Mouse (Mus musculus): ENCODE data around the gene Arhgap21.

The Arhgap21 gene

DNA sequence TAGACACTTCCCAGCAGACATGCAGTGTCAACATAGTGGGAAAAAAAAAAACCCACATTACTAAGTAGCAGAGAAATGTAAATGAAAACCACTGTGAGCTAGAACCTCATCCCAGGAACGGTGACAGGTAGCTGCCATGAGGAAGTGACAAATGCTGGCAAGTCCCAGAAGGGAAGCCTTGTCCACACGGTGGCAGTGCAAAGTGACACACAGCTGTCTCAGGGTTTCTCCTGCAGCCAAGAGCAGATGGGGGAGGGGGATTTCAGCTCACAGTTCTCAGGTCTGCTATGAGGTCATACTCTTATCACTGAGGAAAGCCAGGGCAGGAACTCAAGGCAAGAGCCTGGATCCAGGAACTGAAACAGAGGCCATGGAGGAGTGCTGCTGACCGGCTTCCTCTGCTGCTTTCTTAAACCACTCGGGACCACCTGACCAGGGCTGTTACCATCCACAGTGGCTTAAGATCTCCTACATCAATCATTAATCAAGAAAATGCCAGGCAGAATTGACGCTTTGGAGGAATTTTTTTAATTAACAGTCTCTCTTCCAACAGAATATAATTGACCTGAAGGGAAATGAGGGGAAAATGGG is 74.5 kb downstream of the Arhgap21 start:
- no peak for DNase-seq (ENCODE audit: low spot score)

DNA sequence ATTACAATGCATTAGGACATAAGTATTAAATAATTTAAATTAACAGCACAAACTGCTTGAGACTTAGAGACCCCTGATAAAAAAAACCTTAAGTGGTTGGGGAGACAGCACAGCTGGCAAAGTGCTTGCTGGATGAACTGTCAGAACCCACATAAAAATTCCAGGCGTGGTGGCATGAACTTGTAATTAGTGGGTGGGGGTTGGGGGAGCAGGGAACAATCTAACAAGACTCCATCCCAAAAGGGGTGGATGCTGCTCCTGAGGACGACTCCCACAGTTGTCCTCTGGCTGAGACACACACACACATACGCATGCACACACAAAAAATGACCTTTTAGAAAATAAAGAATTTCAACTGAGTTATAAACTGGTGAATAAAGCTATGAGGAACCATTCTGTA is 79.9 kb downstream of the Arhgap21 start:
- no peak for DNase-seq (ENCODE audit: low spot score)

DNA sequence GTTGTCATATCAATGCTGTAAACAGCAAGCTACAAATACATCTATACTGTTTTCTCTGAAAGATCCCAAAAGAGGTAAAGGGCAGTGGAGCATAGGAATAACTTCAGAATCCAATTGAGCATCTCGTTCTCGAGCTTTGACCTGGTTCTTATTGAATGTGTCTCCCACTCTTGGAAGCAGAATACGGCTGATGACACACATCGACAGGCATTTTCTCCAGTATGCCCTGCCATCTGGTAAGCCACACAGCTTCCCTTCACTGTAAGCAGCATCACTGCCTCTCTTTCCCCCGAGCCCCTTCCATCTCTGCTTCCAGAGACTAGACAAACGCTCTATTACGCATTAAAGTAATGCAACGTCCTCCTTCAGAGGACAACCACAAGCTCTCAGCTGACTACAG is 85.4 kb downstream of the Arhgap21 start:
- DNase-seq (ENCODE audit: low spot score), result no peak

DNA sequence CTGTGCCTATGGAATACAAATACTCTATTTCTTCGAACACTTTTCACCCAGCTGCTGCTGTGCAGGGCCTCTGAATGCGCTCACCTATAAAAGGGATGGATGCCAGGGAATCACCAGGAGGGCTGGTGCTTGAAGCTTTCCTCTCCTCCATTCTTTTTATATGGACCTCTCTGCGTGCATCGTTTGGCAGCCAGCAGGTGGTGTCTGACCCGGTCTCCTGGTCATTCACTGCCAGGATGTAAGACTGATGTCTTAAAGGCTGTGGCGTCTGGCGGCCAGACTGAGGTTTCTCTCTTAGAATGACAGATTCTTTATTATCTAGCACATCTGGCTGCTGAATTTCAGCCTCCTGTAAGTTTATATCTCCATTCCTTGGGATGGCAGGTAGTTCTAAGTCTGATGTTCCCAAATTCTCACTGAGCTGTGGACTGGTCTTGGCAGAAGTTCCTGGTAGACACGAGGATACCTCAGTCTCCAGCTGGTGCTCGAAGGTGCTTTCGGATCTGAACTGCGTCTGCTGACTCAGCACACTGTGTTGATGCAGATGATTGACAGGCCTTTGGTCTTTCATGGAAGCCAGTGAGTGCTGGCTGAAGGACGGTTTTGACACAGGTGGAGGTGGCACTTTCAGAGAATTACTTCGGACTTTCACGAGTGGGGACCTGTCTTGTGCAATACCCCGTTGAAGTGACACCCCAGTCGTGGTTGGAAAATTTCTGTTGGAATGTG is 88.6 kb downstream of the Arhgap21 start:
- DNase-seq (ENCODE audit: low spot score), result no peak

DNA sequence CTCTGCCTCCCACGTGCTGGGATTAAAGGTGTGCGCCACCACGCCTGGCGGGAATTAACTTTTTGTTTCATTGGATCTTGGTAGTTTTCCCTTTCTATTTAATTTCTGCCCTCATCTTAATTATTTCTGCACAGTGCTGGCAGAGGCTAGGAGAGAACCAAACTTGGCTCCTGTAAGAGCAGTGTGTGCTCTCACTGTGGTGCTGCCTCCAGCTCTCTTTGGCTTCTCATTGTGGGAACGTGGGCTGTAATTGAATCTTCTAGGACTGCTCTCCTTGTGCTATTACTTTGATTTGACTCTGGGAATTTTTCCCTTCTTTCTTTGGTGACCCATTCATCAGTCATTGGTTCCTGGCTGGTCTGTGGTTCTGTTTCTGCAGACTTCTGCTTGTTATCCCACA is 94.1 kb downstream of the Arhgap21 start:
- DNase-seq (ENCODE audit: low spot score), result no peak

DNA sequence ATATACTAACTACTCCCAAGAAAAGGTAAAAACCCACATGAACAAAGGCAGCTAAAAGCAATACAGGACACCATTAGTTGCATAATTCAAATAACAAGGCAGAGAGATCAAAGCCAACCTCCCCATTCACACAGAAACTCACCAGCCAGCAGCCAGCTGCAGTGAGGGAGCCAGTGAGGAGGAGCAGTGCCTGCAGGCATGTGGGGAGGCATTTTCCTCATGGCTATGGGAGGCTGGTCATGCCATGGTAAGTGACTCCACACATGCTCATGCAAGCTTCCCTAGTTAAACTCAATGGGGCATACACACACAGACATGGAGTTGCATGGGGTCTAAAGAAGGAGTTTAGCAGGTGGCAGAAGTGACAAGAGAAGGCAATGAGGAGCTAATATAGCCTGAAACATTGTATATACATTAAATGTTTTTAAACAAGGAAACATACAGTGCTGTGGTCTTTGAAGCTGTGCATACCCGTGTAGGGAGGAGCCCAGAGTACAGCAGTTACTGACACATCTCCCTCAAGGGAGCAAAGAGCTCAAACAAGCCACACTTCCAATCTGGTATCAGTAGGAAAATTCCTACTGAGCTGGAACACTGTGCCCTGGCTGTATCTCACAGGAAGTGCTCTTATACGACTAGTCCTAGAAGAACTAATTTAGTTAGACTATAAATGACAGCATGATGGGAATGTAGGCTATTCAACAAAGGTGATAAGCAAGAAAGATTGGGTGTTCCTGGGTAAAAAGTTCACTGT is 99.3 kb downstream of the Arhgap21 start:
- DNase-seq (ENCODE audit: low spot score), result no peak

DNA sequence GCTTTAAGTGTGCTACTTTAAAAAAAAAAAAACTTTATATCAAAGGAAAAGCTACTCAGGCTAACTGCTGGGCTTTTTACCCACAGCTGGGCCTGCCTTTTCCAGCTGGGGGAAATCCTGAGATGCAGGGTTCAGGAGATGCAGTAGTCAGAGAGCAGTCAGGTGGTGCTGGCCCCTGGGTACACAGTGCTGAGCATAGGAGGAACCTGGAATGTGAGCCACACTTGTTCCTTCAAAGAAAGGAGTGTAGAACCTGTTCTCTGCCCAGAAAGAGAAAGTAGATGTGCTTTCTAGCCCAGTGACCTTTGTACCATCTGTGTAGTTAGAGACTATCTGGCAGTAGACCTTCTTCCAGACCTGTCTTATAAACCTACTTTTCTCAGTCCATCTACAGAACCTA is 100.6 kb downstream of the Arhgap21 start:
- DNase-seq (ENCODE audit: low spot score), result no peak

DNA sequence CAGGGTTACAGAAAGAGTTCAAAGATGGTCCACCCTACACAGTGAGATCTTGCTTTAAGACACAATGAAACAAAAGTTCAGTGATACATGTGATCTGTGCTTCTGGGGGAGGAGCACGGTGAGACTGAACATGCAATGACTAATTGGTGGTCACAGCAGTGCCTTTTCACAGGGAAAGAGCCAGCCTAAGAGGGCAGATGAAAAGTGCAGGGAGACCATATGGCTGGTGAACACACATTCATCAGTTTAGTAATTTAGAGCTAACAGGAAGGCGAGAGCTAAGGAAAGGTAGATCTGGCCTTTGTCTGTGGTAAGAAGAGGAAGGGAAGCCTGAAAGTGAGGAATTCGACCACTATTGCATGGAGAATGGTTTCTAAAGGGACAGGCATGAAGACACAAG is 102.9 kb downstream of the Arhgap21 start:
- no peak for DNase-seq (ENCODE audit: low spot score)

DNA sequence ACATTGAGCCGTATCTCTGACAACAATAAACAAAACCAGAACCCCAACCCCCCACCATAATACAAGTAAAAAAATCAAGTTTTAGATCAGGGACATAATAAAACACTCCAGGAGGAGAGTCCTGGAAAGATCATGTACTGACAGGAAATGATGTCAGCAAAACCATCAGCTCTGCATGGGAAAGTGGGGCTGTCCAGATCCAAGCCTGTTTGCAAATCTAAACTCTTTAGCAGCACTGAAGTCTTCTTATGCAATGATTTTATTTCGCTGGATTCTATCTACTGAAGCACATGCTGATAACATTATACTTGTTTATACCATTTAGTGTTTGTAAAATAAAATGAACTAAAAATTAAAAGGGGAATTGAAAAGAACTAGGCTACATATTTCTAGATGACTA is 104.1 kb downstream of the Arhgap21 start:
- DNase-seq (ENCODE audit: low spot score), result no peak

DNA sequence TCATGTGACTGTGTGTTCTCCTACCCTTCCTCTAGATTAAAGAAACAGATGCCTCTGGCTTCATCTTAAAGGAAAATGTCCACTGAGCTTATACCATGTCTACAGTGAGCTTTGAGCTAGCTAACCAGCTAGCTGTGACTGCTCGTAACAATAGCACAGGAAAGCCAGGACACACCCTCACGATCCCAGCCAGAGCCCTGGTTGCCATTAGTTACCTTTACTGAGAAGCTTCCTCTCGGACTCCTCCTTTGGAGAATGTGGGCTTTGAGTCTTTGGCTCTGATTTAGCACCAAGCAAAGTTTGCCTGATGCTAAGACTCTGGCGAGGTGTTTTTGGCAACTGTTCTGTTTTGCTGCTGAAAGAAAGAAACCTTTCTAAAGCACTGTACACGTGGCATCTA is 107.9 kb downstream of the Arhgap21 start:
- no peak for DNase-seq (ENCODE audit: low spot score)

DNA sequence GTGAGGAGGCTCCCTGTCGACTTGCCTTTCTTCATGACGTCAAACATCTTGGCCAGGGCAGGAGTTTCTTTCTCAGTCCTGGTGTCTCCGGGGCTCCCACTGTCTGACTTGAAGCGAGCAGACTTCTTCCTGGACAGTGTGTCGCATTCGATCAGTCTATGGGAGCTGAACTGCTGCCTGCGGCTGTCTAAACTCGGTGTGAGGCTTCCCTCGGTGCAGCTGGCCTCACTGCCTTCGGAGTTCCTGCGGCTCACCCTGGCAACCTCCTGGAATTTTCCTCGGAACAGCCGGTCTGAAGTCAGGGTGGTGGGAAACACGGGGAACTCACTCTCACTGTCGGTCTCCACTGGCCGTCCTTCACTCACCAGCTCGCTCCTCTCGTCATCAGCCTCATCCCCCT is 119.3 kb downstream of the Arhgap21 start:
- DNase-seq (ENCODE audit: low spot score), result no peak

DNA sequence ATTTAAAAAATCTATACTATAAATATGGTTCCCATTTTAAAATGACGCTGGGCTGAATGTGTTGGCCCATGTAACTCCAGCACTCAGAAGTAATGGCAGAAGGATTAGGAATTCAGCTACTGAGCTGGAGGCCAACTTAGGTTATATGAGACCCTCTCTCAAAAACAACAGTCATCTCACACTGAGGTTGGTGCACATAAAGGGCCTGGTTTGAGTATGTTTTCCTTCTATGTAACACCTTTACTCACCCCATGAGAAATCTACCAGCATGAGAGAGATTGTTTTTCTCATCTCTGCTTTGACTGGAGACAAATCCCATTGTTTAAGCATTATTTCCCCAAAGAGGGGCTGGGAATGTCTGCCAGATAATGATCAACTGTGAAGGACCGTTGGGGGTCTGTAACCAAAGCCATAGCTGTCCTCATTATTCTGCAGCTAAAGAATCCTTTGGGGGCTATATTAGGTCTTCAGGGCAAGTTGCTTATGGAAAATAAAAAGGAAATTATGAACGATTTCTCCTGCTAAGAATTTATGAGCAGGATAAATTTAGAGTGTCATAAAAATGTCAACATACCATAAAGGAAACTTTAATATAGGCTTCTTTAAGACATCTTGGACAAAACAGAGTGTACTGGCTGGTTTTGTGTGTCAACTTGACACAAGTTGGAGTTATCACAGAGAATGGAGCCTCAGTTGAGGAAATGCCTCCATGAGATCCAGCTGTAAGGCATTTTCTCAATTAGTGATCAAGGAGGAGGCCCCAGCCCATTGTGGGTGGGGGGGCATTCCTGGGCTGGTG is 136.9 kb downstream of the Arhgap21 start:
- no peak for DNase-seq (ENCODE audit: low spot score)

DNA sequence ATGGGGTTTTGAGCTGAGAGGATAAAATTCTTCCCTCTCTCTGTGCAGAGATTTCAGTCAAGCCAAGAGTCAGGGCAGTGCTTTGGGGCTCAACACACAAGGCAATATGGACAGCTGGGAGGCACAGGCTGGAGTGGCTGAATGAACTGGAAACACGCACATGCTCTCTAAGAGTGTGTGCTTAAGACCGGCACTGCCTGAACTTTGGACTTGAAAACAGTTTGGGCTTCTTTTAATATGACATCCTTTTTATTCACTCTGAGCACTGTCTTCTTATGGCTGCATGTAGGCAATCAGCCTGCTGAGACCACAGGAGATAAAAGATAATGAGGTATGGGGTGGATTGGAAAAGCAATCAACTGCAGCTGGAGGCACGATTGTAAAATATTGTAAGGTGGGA is 137.8 kb downstream of the Arhgap21 start:
- DNase-seq (ENCODE audit: low spot score), result no peak

DNA sequence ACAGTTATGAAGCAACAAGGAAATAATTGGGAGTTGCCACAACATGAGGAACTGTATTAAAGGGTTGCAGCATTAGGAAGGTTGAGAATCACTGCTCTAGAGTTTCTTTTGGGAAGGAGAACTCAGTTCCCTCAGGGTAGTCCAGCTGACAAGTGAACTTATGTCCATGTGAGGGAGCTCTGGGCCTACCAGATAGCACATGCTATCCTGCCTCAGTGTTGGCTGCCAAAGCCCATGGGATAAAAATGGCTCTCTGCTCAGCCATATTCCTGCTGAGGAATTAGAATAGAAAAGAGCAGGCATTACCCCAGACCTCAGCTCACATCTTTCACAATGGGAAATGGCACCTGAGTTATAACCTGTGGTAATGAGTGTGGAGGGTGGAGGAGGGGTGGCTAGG is 142.4 kb downstream of the Arhgap21 start:
- DNase-seq (ENCODE audit: low spot score), result no peak

DNA sequence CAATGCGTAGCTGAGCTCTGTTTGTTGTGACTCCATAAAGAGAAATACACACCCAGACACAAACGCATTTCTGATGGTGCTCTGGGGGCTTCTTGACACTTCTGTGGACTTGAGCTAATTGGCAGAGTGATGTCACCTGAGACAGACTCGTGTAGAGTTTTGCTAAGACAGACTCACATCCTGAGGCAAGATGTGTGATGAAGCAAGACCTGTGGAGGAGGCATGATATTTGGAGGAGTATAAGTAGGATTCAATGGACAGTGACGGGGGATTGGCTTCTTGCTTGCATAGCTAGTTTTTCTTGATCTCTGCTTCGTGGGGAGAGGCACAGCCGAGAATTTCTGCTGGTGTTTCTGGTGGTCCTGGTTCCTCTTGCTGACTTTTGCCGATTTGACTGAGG is 150.5 kb downstream of the Arhgap21 start:
- no peak for DNase-seq (ENCODE audit: low spot score)

DNA sequence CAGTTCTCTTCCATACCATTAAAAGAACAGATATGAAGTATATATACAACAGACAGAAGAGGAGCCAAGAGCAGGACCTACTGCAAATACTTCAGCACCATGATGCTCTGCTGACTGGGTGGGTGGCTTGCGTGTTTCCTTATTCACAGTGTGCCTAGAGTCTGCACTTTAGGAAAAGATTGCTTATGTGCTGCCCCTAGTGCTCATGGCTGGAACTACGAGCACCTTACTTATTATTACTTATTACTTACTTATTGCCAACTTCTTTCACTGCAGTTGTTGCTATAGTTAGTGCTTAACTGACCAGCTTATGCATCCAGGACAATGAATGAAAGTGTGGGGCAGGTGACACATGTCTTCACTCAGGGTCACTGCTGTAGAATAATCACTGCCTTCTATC is 154.7 kb downstream of the Arhgap21 start:
- DNase-seq (ENCODE audit: low spot score), result no peak

DNA sequence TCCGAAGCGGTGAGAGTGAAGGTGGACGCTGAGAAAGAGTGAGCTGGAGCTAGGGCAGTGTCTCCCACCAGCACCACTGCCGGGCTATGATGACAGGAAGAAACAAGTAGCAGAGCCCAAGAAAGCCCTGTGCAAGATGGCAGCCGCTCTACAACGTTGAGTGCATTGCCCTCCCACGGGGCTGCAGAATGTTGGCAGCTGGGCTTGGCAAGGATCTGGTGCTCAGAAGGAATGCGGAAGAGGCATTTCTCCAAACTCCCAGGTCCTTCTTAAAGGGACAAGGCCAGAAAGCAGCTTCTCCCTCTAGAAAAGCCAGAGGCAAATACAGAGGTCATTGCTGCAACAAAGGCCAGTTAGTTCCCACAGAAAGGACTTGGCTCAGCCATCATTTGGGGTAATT is 157.2 kb downstream of the Arhgap21 start:
- DNase-seq (ENCODE audit: low spot score), result no peak

DNA sequence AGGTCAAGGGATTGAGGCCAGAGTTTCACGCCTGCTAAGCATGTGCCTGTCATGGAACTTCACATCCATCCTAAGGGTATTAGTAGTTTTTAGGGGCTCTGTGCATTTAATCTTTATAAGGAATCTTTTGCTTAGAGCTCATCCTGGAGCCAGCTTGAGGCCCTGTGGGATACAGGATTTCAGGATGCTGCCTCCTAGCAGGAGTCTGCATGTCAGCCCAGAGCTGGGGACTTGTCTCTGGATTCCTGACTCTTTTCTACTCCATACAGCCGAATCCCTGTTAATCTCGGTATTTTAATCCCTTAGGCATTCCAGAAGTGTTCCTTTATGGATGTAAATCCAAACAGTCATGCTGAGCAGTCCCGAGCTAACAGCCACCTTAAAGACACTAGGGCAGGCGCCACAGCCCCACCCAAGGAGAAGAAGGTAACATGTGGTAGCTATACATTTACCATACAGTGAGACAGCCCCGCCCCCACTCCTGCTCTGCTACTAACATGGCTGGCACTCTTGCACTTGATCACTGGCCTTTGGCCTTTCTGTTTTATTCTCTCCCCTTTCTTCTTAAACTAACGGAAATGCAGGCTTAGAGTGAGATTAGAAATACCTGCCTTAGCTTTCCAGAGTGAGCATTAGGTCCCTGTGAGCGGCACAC is 167.3 kb downstream of the Arhgap21 start:
- DNase-seq (ENCODE audit: low spot score), result no peak
